Mouse (Mus musculus): ENCODE measurements around the gene Col6a5.
A peak's percentile ranks its signal among the peaks of the same experiment; 100 is the strongest.

The Col6a5 gene

DNA sequence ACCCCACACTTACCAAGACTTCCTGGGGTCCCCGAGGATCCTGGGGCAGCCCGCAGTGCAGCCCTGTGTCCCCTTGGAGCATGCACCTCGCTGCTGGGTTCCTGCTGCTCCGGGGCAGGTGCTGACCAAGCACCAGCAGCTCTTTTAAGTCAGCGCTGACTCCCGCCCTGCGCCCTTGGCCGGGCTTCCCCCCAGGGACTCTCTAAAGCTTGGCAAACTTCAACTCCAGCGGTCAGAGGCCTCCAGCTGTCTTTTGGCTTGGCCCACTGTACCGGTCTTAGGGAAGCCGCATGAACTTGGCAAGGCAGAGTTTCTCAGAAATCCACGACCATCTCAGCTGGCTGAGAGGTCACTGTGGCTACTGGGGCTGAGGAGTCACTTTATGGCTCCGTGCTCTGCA lies at the start of gene Col6a5:
Col6a5 (minus strand) TSS at position 111 of the 400 bp plus-strand sequence.
- peak; percentile 3 for DNase-seq (ENCODE audit: low read depth)

GRCm38 (mm10) chr9:105997955-105998354 lies 37.5 kb upstream of the Col6a5 start:
- no peak for DNase-seq (ENCODE audit: low read depth)

DNA sequence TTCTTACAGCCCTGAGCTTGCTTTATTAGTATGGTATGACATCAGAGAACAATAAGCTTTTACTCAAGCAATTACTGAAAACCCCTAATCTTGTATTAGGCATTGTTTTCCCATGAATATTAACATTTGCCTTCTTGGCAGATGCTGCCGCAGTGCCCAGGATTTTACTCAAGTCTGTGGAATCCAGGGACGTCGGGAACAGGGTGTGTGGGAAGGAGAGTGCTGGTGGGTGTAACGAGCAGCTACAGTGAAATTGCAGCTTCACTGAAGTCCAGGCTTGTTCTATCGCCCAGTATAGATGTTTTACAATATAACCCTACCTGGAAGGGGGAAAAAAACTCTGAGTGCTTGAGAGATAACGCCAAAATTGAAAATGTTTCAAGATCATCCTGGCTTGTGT lies 32.0 kb upstream of the Col6a5 start:
- DNase-seq (ENCODE audit: low read depth), result no peak

- DNase-seq (ENCODE audit: low read depth), result no peak
Measured at GRCm38 (mm10) chr9:105990099-105990498, 29.7 kb upstream of the Col6a5 start.

DNA sequence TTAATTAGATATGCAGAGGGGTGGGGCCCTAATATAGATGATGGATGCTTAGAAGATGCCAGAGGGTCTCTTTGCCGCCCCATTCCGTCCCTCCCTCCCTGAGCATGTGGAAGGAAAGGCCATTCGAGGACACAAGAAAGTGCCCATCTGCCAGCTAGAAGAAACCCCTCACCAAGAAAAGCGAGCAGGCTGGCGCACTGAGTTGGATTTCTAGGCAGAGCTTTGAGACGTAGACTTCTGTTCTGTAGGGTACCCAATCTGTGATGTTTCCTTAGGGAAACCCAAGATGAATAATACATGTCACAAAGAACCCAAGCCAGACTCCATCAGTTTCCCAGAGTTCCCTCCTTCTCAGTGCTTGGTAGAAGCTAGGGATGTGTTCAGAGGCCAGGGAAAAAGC lies 29.0 kb upstream of the Col6a5 start:
- DNase-seq (ENCODE audit: low read depth), result no peak

DNA sequence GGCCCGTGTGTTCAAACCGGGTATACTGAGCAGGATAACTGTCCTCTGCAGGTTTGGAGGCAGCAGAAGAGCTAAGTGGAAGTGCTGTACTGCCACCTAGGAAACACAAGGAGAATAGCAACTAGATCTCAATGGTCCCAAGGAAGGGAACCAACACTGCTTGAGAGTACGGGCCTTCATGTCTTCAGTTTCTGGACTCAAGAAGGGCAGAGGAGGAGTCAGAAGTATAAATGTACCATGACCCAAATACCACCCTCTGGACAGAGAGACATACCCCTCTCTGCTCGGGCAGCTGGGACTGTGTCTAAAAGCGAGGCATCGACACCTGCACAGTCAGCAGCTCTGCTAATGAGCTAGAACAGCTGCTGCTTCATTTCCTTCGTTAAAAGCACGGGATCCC lies 27.7 kb upstream of the Col6a5 start:
- peak; percentile 44 for DNase-seq (ENCODE audit: low read depth)

- no peak for DNase-seq (ENCODE audit: low read depth)
Measured at GRCm38 (mm10) chr9:105984931-105985519, 24.6 kb upstream of the Col6a5 start.

- no peak for DNase-seq (ENCODE audit: low read depth)
Measured at GRCm38 (mm10) chr9:105978479-105978878, 18.0 kb upstream of the Col6a5 start.

DNA sequence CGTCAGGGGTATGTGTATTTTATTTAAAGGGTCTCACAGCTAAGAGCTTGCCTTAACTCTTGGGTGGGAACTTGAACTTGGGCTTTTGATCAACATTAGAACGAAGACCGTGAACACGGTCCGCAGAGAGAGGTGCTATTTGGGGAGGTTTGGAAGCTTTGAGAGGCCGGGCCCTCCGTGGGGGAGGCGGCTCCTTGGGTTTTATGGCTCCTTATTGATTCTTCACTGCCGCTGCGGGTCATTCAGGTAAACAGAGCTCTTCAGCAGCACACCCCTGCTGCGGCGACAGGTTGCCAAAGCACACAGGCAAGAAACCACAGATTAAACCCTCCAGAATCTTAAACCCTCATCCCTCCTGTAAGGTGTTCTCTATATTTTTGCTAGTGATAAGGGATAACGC lies 16.4 kb upstream of the Col6a5 start:
- no peak for DNase-seq (ENCODE audit: low read depth)

DNA sequence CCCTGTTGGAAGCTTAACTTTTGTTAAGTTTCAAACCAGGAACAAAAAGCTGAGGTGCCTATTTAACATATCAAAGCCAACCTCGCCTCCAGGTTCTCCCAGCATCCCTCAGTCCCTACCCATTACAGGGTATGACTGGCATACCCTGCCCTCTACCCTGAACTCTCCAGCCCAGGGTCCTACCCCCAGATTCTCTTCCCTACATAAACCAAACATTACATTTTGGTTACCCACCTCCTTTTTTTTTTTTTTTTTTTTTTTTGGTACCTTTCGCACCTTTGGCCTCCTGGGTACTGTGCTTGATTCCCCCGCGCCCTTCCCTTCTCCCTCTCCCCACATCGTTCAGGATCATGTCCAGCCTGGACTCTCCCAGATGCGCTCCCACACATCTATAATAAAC lies 15.9 kb upstream of the Col6a5 start:
- DNase-seq (ENCODE audit: low read depth), result no peak

- DNase-seq (ENCODE audit: low read depth), result peak; percentile 3
Measured at GRCm38 (mm10) chr9:105973736-105974135, 13.3 kb upstream of the Col6a5 start.

GRCm38 (mm10) chr9:105972031-105972430 lies 11.6 kb upstream of the Col6a5 start:
- DNase-seq (ENCODE audit: low read depth), result no peak

DNA sequence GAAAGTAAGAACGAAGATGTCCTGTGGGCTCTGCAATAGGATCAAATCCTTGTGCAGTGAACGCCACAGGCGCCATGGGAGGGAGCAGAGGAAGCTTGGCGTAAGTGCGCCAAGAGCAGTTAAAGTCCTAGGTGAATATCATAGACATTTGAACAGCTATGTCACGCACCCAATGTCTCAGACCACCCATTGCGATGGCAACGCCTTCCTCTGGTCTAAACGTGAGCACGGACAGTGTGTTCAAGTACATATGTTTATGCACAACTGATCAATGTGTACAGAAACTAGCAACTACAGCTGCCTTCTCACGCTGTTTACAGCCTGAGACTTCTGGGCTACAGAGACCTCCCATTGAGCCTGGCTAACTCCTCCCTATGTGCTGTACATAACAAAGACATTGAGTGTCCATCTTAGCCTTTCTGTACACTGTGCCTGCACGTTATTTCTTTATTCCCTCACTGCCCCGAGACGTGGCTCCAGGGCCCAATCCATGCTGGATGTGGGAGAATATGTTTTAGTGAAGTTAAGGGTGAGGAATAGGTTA lies 11.0 kb upstream of the Col6a5 start:
- no peak for DNase-seq (ENCODE audit: low read depth)

- DNase-seq (ENCODE audit: low read depth), result peak; percentile 68
Measured at GRCm38 (mm10) chr9:105970901-105971300, 10.5 kb upstream of the Col6a5 start.

GRCm38 (mm10) chr9:105967976-105968375 lies 7.5 kb upstream of the Col6a5 start:
- no peak for DNase-seq (ENCODE audit: low read depth)

DNA sequence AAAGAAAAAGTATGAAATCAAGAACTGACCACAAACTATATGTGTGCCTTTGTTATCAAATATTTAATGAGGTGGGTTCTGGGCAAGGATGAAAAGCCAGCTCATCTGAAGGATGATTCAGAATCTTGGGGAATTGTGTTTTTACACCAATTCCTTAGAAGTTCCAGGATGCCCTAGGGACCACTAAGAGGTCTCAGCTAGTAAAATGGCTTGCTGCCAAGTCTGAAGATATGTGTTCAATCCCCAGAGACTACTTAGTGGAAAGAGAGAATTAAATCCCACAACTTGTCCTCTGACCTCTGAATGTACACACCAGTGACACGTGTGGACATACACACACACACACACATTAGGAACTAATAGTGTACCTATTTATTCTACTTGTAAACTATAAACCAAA lies 1.3 kb downstream of the Col6a5 start:
- DNase-seq (ENCODE audit: low read depth), result no peak

GRCm38 (mm10) chr9:105949755-105950154 lies 10.7 kb downstream of the Col6a5 start:
- no peak for DNase-seq (ENCODE audit: low read depth)

- DNase-seq (ENCODE audit: low read depth), result no peak
Measured at GRCm38 (mm10) chr9:105947577-105947976, 12.9 kb downstream of the Col6a5 start.

DNA sequence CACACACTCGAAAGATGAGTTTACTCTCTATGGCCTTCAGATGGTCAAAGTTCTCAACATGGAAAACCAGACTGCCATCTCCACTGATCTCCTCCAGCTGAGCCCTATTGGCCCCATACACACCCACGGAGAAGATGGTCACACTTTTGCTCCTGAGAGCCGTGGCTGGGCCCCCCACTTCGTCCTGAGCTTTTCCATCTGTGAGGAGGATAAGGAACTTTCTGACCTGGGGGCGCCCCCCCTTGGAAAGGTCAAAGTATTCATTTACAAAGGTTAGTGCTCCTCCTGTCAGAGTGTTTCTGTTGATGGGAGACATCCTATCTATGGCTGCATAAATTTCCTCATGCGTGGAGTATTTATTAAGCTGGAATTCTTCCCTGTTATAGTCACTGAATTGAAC lies 26.6 kb downstream of the Col6a5 start:
- DNase-seq (ENCODE audit: low read depth), result no peak

DNA sequence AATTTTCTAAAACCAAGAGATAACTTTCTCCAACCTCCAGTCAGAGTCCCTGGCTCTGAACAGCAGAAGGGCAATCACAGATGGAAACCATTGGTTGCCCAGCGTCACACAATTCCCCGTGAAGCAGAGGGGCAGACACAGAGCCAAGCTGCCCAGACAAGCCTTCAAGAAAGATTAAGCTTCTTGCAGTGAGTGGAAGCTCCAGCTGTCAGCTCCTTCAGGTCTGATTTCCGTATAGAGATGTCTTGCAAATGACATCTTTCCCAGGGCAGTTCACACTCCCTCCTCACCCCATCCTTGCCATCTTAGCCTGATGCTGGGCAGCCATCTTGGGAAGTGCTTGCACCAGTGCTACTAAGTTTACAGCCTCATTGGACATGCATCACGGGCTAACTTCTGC lies 31.2 kb downstream of the Col6a5 start:
- DNase-seq (ENCODE audit: low read depth), result no peak

- DNase-seq (ENCODE audit: low read depth), result no peak
Measured at GRCm38 (mm10) chr9:105928406-105929071, 31.9 kb downstream of the Col6a5 start.

DNA sequence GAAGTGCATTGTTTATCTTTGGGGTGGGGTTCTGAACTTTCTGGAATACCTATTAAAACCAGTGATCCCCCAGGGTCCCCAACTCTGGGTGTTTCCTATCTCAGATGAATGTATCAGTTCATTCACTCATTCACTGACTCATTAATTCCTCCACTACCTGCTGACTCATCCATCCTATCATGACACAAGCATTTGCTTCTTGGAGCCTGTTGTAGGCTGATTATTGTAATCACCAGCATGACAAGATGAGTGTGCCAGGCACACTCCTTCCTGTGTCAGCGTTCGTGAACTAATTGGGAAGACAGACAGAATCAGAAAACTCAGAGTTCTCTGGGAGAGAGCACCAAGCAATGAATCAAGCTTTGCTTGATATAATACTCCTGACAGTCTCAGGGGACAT lies 36.8 kb downstream of the Col6a5 start:
- DNase-seq (ENCODE audit: low read depth), result peak; percentile 56

- no peak for DNase-seq (ENCODE audit: low read depth)
Measured at GRCm38 (mm10) chr9:105915186-105915585, 45.3 kb downstream of the Col6a5 start.

DNA sequence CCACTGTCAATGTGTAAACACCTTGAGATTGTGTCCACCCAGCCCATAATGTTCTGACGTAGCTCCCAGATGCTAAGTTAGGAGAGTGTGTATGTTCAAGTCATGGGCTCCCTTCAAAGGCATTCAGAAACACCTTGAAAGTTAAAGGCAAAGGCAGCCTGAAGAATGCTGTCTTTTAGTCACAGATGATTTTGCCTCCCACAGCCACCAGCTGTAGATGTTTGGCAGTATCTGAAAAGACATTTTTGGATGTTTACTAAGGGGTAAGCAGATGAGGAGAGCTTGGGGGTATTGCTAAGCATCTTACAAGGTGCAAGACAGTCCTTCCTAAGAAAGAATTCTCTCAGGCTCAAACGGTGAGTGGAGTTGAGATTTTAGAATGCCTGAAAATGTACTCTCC lies 50.3 kb downstream of the Col6a5 start:
- no peak for DNase-seq (ENCODE audit: low read depth)
